Mouse (Mus musculus): Measurements from ENCODE around the gene Chd5. TPM values are rescaled to one million over a fixed set of nuclear protein-coding genes. Genes with fewer than 3 reads are reported as not detected.
A peak's percentile ranks its signal among the peaks of the same experiment; 100 is the strongest.

The Chd5 gene
- total RNA-seq, 2 experiments from 2014 or later: 0.08 to 0.20 TPM

DNA sequence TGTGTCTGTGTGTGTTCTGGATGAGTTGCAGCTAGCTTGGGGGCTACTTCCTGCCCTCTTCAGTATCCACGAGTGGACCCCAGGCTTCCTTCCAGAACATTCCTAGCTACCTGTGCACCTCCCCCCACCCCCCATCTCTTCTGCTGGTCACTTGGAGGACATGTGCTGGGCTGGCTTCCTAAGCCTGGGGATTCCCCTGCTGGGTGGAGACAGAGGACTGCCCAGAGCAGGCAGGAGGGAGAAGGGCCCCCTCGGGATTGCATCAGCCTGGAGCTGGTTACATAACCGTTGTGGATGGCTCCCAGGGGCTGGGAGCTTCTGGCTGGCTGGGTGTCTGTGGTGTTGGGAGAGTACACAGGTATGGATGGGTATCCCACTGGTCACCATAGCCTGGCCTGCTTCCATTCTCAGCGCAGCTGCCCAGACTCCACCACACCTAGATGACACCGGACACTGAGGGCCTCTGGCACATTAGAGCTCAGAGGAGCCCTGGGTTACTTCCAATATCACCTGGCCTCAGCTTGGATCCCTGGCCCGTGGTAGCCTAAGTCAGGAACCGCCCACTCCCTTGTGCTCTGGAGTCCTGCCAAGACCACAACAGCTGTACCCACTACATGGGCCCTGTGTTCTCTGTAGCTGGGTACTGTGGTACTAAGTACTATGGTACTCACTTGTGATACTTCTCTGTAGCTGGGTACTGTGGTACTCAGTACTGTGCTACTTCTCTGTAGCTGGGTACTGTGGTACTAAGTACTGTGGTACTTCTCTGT, 6.9 kb downstream of the Chd5 start:
- intact Hi-C loops (cut with DNase I): no loop called here
- no peak for TF ChIP-seq CTCF (IDR thresholded peaks at IDR 0.05)

DNA sequence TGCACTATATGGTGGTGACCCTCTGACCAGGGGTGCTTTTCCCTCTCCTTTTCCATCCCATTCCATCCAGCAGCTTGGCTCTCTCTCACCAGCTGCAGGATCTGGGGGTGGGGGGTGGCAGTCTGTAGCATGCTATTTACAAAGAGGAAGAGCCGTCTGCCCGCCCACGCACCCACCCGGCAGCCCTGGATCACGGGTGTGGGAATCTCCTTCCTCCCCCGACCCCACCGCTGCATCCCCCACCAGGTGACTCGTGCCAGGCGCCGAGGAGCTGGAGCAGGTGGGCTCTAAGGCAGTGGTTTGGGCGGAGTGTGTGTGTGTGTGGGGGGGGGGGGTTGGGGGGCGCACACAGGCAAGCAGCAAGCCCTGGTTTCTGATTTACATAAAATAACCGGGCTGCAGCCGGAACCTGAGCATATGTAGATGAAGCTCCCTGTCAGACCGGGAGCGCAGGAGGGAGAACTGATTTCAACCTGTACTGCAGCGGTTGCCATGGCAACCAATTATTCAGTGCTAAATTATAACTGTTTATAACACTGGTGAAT, 11.5 kb downstream of the Chd5 start:
- intact Hi-C loops (cut with DNase I): no loop called here
- Histone ChIP-seq H3K4me3 (no peak overlapping the region), H3K27ac (no peak overlapping the region)
- TF ChIP-seq CTCF (IDR thresholded peaks at IDR 0.05): no peak
- no peak for DNase-seq

More for the DNA sequence above, 6.9 kb downstream of the Chd5 start:
- Histone ChIP-seq H3K27ac (no peak overlapping the region), H3K4me3 (no peak overlapping the region)
- peak; percentile 77 for DNase-seq

DNA sequence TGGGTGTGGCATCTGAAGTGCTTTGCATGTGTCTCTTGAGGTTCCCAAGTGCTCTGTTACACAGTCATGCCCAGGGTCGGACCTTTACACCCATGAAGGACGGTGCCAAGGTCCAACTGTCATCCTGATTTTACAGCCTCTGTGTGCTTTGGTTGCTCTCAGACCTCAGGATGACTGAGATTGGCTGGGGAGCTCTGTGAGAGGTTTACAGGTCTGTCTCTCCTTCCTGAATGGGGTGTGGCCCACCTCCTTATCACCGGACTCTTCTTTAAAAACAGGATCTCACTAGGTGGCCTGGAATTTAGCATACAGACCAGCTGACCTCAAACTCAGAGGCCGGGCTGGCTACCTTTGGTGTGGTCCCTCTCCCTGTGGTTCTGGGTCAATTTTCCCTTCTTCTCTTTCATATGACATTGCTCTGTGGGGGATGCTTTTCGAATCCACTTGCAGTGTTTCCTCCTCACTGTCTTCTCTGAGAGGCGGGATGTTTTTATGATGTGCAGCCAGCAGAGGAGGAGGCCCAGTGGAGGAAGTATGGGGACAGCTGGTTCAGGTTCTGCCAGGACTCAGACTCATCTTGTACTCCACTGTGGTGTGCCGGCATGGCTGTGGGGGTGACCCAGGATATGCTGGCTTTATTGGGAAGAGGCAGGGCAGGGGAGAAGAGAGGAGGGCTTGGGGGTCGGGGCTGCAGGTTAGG, 12.4 kb downstream of the Chd5 start:
- no peak for DNase-seq
- intact Hi-C loops (cut with DNase I): no loop called here
- no peak for TF ChIP-seq CTCF (IDR thresholded peaks at IDR 0.05)

DNA sequence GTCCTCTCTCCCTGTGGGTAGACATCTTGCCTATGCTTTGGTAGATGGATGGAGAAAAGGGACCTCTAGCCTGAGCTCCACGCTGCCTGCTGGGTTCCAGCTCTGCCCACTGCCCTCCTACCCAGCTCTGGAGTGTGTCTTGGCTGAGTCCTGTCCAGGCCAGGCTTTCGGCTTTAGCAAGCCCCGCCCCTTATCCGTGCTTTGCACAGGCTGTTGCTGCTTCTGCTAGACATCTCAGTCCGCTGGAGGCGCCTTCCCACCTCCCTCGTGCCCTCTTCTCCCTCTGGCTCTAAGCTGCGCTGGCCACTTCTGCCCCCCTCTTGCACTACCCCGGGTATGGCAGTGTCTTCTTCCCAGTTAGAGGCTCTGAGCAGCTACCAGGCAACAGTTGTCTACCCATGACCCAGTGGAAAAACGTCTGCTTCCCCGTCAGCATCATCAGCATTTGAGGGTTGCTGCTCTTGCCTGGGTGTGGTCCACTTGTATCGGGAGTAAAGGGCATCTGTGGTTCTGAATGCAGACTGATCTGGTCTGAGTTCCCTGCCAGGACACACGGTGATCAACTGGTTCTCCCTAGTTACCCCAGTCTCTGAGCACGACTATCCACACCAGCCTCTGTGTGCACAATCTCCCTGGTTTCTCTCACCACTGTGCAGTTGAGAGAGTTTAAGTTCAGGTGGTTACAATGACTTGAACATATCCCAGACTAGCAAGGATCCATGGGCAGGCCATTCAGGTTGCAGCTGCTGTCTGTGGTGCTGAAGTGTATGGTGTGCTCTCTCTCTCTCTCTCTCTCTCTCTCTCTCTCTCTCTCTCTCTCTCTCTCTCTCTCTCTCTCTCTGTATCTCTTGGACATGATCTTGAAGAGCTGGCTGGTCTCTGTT, 13.2 kb downstream of the Chd5 start:
- TF ChIP-seq CTCF (IDR thresholded peaks at IDR 0.05): no peak
- Histone ChIP-seq H3K4me3 (no peak overlapping the region), H3K27ac (no peak overlapping the region)
- intact Hi-C loops (cut with DNase I): no loop called here
- no peak for DNase-seq

More for the DNA sequence above, 12.4 kb downstream of the Chd5 start:
- Histone ChIP-seq H3K27ac (no peak overlapping the region), H3K4me3 (no peak overlapping the region)

DNA sequence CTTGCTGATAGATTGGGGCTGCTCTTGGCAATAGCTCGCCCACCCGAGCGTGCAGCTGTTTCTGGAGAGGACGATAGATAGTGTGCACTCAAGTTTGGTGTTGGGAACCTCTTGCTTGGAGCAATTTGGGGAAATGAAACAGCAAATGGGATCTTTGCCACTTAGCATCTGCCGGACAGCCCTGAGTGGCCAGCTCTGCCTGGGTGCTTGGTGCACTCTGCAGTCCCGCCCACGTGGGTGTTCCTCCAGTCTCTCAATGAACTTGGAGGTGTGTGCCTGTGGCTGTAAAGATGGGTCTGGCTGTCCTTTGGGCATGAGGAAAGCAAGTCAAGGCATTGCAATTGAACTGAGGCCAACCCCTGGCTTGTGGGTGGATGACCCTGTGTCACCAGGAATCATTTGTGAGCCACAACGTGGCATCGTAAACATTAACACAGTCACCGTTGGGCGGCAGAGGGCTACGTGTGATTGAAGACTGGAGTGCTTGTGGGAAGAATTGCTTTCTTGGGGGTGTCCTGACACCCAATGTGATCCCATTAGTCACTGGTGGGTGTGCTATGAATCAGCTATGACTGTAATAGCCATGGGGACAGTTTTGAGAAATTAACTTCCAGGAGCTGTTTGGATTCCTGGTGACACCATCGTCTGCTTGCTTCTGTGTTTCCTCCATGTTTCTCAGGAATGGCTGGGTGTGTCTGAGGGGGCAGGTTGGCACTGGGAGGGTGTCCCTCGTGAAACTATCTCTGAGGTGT, 15.6 kb downstream of the Chd5 start:
- no peak for TF ChIP-seq CTCF (IDR thresholded peaks at IDR 0.05)
- no peak overlapping the region for H3K4me3 ChIP-seq
- no peak for DNase-seq
- intact Hi-C loops (cut with DNase I): no loop called here
- no peak overlapping the region for H3K27ac ChIP-seq

DNA sequence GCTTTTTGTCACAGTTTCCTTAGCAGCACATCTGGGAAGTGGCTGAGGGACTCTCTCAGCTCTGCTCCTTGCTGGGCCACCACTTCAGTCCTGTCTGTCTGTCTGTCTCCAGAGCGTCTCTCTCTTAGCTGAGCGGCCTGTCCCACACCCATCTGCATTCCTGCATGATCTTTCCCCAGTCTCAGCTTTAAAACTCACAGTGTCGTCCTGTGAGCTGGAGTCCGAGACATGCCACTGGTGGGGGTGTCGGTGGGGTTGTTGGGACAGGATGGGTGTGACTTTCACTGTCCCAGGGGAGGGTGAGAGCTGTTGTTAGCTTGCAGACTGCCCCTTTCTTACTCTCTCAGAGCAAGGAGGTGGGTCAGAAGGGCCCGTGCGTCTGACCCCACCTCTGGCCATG, 17.2 kb downstream of the Chd5 start:
- no peak for DNase-seq
- H3K4me3 ChIP-seq: no peak overlapping the region
- H3K27ac ChIP-seq: no peak overlapping the region
- intact Hi-C loops (cut with DNase I): no loop called here
- TF ChIP-seq CTCF (IDR thresholded peaks at IDR 0.05): no peak

DNA sequence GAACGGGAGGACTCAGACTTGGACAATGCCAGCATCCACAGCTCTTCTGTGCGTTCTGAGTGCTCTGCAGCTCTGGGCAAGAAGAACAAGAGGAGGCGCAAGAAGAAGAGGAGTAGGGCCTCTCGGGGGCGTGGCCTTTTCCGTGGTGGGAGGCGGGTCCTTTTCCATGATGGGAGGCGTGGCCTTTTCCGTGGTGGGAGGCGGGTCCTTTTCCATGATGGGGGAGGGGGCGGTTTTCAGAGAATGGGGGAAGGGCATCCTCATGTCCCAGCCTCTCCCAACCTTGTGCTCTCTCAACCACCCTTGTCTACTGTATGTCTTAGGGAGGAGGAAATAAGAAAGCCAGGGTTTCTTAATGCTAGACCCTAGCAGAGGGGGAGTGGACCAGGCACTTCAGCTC, 21.2 kb downstream of the Chd5 start:
- H3K4me3 ChIP-seq: no peak overlapping the region
- H3K27ac ChIP-seq: no peak overlapping the region
- DNase-seq: no peak
- no peak for TF ChIP-seq CTCF (IDR thresholded peaks at IDR 0.05)
- intact Hi-C loops (cut with DNase I): no loop called here

DNA sequence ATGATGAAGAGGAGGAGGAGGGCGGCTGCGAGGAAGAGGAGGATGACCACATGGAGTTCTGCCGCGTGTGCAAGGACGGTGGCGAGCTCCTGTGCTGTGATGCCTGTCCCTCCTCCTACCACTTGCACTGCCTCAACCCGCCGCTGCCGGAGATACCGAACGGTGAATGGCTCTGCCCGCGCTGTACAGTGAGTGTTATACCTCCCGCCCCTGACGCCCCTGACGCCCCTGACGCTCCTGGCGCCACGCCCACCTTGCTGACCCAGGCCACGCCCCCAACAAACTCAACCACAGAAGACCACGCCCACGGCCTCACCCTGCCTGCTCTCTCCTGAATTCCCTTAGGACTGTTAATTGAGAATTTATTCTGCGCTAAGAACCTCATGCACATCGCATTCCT, 22.4 kb downstream of the Chd5 start:
- no peak for DNase-seq
- intact Hi-C loops (cut with DNase I): no loop called here
- TF ChIP-seq CTCF (IDR thresholded peaks at IDR 0.05): no peak
- Histone ChIP-seq H3K4me3 (no peak overlapping the region), H3K27ac (no peak overlapping the region)

DNA sequence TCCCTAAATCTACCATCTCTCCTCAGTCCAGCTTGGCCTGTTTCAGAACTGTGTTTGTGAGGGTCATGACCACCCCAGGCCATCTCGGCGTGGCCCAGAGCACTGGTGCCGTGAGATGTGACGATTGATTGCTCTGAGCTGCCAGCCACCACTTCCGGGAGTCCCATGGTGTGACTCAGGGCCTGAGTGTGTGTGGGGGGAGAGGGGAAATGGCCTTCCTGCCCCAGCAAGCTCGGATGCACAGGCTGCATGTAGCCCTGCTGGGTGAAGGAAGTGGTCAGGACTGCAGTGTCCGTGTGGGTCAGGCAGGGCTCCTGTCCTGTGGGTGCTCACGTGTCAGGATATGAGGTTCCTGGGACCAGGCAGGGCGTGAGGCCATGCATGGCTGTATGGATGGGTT, 23.7 kb downstream of the Chd5 start:
- Histone ChIP-seq H3K27ac (no peak overlapping the region), H3K4me3 (no peak overlapping the region)
- TF ChIP-seq CTCF (IDR thresholded peaks at IDR 0.05): no peak
- intact Hi-C loops (cut with DNase I): no loop called here
- DNase-seq: no peak

DNA sequence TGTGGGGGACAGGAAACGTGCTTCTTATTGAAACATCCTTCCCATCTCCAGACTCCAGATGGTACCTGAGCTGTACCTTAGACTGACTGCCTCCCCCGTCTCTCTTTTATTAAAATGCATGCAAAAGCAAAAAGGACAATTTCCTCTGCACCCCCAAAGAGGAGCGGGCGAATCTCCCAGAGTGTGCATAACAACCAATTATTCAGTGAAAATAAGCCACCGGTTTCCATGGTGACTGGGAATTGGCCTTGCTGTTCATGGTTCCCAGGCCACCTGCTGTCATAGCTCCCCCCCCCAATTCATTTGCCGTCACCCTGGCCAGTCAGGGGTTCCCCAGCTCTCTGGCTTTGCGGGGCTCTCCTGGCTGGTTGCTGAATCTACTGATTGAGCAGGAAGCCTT, 26.8 kb downstream of the Chd5 start:
- Histone ChIP-seq H3K4me3 (no peak overlapping the region), H3K27ac (no peak overlapping the region)
- intact Hi-C loops (cut with DNase I): no loop called here
- no peak for TF ChIP-seq CTCF (IDR thresholded peaks at IDR 0.05)
- no peak for DNase-seq

DNA sequence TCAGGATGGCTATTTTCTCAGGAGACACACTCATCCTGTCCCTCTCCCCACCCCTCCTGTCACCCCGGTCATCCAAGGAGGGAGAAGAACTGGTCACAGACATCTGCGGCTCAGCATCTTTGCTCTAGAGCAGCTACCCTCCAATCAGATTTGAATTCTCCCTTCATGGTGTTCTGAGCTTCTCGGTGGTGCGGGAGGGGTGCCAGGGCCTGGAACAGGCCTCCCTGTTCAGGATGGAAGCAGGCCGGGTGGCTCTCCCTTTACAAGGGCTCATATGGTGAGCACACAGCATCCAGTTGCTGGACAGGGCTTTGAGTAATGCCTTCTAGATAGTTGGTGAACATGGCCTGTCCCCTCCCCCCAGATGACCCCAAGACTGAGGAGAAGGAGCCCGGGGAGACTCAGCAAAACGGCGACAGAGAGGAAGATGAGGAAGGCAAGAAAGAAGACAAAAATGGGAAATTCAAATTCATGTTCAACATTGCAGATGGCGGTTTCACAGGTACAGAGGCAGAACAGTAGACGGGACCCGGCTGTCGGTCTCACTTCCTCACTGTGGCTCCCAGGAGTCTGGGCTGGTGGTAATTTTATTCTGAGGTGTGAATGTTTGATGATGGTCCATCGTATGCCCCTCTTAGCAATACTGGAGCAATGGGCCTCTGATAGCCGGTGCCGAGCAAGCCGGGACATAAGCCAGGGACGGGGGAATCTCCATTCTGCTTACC, 44.2 kb downstream of the Chd5 start:
- H3K4me3 ChIP-seq: no peak overlapping the region
- no peak overlapping the region for H3K27ac ChIP-seq
- TF ChIP-seq CTCF (IDR thresholded peaks at IDR 0.05): no peak
- intact Hi-C loops (cut with DNase I): no loop called here
- DNase-seq: no peak
